Mouse (Mus musculus) retina, postnatal 7 days (tissue): ENCODE results near the gene Ftsj1.

Experiments used
- DNase-seq: peaks from one replicate; pipeline ENCODE4 v3.0.0-alpha.2; 2012; ENCODE audit warnings: low read depth, low spot score

Ftsj1 gene

DNA sequence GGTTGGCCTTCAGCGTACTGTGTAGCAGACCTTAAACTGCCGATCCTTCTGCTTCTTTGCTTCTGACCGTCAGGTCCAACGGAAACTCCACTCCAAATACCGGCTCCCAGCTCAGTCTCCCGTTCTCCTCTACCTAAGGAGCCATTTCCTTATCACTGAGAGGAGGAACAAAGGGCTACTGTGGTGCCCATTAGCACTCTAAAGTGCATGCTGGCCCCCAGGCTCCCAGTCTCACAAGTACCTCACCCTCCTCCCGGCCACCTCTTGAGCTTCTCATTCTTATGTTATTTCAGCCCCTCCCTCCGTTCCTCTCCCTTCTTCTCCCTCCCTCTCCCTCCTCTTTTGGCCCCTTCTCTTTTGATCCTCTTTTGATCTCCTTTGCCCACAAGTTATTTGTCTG, 32.6 kb downstream of the Ftsj1 start:
- no peak for DNase-seq

DNA sequence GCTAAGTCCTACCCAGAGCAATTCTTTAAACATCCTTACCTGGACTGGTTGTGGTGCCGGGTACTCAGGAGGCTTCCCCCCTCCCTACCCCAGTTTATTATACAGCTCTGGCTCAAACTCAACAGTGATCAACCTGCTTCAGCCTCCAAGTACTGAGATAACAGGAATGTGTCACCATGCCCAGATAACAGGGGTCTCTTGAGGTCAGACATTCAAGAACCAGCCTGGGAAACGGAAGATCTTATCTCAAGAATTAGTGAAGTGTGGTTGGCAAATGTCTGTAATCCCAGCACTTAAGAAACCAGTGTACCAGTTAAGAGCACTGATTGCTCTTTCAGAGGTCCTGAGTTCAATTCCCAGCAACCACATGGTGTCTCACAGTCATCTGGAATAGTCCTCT, 34.1 kb downstream of the Ftsj1 start:
- no peak for DNase-seq

DNA sequence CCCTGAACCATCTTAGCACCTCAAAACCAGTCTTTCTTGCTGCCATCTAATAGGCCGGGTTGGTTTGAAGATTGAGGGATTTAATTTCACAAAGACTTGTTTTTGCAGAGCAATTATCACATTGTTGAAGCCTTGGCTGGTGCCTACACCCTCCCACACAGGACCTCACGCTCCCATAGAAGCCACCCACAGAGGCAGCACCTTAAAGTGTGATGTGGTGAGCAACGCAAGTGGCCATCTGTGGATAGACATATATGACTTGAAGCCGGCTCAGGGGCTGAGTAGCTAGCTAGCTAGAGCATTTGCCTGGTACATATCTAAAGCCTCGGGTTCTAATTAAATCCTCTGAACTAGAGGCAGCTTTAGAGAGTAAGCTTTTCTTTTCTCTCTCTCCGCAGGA, 34.8 kb downstream of the Ftsj1 start:
- no peak for DNase-seq

DNA sequence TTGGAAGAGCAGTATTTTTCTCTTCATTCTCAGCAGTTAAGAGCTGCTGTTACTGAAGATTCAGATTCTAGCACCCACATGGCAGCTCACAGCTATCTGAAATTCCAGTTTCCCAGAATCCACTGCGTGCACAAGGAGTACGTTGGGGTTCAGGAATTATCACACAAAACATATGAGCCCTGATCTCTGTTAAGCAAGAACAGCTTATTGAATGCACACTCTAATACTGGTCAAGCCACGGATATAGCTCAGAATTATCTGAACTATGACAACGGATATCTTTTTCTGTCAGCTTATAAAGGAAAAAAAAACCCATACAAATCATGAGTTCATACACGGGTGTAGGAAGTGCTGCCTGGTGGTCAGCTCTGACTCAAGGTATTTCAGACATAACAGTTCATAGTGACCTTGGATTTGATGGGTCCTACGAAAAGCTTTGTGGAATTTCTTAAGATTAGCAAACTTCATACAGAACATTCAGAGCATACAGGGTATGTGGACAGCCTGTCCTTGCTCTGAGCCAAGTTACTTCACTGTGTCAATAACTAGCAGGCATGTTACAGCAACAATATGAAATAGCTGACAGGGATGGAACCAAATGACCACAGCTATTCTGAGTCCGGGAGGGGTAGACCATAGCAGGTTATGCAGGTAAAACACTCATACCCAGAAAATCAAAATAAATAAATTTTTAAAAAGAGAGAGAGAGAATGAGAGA, 40.6 kb downstream of the Ftsj1 start:
- DNase-seq: no peak

DNA sequence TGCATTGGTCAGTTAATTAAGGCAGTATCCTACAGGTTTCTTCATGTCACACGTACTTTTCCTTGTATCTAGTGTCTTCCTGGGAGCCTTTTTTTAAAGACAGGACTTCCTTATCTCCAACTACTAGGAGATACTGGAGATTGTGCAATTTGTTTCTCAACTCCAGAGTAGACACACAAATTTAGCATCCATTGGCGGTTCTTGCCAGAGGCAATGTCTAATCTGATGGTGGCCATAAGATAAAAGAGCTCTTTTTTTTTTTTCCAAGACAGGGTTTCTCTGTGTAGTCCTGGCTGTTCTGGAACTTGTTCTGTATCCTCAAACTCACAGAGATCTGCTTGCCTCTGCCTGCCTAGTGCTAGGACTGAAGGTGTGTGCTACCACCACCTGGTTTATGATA, 42.5 kb downstream of the Ftsj1 start:
- no peak for DNase-seq

DNA sequence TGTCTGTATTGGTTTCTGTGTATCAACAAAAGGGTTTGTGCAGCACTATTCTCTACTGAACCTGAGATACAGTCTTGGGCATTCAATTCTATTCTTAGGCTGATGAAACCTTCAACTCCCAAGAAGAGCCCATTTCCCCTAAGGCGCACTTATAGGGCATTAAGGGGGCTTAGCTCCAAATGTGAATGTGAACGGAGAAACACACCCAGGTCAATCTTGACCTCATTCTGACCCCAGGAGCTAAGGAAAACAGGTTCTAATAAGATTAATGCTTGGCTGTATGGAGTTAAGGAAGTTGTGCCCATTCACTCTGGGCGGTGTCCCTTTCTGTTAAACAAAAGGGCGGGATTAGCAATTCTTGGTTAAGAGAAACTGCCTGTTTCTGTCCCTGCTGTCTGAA, 45.0 kb downstream of the Ftsj1 start:
- DNase-seq: no peak

DNA sequence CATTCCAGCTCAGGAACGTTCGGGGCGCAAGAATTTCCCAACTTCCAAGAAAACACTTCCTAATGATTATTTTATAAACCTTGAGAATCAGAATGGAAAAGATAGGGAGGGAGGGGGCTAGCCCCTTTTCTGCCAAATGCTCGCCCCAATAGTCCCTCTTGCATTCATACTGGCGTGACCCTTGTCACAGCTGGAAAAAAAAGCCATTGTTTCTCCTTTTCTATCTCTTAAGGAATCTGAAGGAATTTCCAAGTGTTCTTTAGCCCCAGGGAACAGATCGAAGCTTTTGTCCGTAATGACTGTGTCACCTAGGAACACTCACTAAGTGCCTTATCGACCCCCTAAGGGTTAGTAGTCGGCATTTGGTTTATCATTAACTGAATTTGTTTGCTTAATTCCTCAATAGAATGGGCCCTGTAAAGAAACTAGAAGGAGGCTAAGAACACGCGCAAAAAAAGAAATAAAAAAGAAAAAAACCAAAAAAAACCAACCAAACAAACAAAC, 45.5 kb downstream of the Ftsj1 start:
- DNase-seq: no peak

DNA sequence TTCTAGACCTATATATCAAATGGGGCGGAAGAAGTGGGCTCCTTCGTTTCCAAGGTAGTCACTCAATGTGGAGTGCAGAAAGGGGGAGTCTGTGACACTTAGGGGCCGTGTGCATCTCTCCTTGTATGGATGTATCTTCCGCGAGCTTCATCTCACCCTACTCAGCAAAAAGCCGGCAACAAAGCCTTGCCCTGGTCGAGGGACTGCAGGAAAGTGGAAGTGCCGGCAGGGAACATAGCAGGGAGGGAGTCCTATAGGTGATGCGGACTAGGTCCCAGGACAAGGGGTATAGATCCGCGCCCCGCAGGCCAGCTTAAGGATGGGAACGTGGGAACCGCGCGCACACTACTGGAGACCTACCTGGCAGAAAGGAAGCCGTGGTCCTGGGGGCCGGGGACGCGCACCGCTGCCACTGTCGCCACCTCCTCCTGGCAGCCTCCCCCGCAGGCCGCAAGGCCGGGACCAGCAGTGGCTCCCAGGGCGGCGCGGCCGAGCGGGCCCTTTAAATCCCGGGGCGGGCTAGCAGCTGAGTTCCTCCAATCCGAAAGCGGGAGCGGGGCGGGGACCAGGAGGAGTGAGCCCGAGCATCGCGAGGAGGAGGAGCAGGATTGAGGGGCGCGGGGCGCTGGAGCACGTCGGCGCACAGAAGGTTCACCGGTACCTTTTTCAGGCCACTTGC, 46.1 kb downstream of the Ftsj1 start, which contains the start of gene Porcn:
TSS of gene Porcn (minus strand) at position 511 of the 679 bp plus-strand sequence.
- DNase-seq: peak; percentile 53

DNA sequence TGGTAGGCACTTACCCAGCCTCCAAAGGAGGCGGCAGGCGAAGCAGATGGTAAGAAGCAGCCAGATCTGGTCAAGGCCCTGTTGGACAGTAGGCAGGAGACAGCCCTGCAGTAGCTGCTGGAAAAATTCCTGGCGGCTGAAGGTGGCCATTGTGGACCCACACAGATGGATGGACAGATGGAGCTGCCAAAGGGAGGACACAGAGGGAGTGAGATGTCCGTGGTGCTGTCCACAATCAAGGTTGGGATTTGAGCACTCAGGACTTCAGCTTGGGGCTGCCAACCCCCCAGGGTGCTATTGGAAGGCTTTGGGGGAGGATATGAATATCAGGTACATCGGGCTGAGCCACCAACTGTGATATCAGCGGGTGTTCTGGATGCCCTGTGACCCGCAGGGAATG, 46.7 kb downstream of the Ftsj1 start:
- DNase-seq: no peak

DNA sequence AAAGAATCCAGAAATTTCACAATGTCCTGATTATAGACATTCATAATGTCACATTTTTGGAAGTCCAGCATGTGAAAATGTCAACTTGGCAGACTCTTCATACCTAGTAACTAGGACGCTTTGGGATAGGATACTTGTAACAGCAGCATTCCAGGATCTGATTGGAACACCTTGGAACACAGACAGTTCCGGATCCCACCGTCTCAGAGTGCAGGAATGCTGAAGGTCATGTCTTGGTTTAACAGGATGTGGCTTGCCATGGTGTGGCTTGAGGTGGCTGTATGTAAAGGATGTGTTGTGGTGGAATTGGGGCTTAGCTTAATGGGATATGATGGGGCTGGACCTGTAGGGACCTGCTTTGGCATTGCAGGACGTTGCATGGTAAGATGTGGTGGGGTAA, 47.1 kb downstream of the Ftsj1 start:
- DNase-seq: no peak

DNA sequence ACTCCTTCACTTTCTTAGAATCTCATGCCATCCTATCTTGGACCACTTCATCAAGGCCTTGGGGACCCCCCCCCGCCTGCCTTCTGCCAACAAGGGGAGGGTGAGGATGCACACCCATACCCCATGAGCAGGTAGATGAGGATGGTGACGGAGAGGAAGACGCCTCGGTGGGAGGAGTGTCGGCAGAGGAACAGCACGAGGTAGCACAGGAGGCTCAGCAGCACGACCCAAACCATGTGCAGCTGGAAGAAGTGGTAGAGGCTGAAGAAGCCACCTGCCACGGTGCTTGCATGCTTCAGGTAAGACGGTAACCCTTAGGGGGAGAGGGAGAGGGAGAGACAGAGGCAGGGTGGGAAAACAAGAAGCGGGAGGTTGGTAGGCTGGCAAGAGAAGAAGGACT, 48.1 kb downstream of the Ftsj1 start:
- no peak for DNase-seq

DNA sequence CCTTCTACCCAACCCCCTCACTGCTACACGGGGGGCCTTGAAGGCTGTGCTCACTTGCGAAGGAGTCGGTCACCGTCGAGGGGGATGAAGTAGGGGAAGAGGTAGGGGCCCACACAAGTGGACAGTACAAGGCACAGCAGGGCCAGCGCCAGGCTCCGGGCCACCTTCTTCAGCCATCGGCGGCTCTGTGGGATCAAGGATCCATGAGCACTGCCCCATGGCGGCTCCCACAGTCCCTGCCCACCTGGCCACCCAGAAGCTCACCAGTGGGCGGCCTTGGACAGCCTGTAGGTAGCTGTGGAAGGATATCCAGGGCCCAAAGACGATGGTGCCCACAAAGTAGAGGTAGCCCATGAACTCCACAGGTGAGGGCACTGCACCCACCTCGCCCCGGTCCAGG, 49.1 kb downstream of the Ftsj1 start:
- DNase-seq: no peak

DNA sequence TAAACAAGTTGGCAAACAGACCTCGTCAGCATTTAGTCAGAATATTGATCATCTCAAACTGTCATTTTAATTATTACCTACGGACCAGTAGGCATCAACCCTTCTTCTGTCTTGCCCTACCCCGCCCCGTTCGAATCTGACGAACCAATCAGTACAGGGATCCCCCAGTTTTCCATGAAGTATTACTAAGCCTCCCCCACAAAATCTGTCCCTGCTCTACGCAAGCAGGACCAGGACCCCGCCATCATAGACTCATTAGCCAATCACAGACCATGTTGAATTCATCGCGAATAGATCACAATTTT, 58.8 kb downstream of the Ftsj1 start, which contains the start of gene Ebp:
TSS of gene Ebp (minus strand) at position 94 of the 305 bp plus-strand sequence.
- DNase-seq: no peak

DNA sequence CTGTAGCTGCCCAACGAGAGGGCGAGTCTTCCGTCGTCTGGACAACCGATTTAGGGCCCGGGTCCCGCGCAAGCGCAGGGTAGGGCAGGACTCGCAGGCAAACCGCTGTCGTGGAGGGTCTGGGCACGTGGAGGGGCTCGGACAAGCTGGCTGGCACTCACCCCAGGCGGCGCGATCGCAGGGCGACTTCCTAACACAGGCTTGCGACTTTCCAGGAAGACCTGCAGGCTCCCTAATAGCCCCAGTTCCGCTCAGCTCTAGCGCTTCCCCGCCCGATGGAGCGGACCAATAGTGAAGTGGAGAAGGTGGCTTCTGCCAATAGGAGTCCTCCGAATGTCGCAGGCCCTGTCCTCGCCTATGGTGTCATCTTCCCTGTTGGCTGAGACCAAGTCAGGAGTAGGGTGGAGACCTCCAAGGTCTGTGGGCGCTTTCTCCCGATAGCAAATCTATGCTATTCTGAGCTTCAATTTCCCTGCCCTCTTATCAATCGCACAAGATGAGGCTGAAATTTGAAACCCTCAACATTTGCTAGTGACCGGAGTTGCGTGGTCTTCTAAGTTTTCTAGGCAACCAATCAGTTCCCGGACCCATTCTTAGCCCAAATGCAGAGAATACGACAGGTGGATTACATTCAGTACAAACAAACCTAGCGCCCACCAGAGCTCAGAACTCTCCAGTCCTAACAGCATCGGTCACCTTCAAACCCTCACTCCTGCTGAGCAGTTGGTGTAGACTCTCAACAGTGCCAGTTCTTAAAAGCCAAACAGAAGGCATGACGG, 59.4 kb downstream of the Ftsj1 start:
- DNase-seq: peak; percentile 63

DNA sequence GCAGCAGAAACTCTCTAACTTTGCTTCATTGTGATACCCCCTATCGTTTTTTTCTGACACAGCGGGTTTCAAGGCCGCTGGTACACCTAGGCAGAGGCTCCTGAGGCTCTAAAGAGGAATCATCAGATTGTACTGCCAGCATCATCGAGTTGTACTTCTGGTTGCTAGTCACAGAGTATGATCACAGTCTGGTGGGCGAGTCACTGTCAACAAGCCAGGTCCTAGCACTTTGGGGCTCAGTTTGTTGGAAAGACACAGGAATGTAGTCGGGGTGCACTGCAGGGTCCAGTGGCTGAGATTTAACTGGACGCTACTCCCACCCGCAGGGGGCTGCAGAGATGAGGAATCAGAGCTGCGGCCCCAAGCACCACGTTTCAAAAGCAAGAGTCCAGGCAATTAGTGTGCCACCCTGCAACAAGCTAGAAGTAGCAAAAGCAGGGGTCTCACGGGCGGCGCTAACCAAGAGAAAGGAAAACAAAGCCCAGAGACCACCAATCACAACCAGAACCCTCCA, 60.0 kb downstream of the Ftsj1 start:
- no peak for DNase-seq
